Mouse (Mus musculus): ENCODE measurements around the gene Ttc33. TPM values are rescaled to one million over a fixed set of nuclear protein-coding genes. Genes with fewer than 3 reads are reported as not detected.
A peak's percentile ranks its signal among the peaks of the same experiment; 100 is the strongest.

Gene Ttc33
- 49.6 and 50.2 TPM in 2 replicates for total RNA-seq (2017)

DNA sequence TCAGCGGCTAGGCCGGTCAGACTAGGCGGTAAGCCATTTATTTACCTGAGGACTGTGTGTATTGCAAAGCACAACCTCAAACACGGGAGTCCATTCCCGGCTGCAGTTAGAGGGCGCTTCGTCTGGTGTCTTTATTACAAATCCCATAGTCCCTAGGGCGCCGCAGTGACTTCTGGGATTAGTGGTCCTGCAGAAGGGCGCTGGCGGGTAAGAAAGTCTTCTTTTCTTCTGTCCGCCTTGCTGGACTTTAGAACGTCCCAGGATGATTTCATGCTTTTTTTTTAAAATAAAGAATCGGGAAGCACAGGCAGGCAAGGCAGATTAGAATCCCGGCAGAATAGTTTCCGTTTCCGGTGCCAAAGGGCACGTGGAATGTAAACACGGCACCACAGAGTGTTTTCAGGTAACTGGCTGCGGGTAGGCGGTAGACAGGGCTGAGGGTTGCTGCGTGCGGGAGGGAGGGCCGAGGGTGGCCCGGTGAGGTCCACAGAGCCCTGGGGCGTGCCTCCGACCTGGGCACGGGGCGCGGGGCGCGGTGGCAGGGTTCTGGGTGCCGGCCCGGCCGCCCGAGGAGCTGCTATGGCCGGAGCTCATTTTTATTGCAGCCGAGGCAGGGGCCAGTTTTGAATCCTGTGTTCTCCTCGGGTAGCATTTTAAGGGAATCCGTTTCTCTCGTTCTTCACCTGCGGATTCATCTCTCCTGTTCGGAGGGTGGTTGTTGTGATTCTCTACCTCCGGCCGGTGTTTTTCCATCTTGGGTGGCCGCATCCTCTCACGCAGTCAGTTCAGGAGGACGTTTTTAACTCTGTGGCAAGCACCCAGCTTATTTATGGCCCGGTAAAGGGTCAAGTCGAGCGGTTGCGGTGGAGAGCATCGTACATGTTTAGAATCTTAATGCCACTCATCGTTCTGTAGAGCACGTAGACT is at the start of gene Ttc33:
Ttc33 (plus strand) TSS at position 160 of the 927 bp plus-strand sequence.
- ATAC-seq (replicated peaks; ENCODE audit: low read depth, poor library complexity, severe bottlenecking), result peak; percentile 62

DNA sequence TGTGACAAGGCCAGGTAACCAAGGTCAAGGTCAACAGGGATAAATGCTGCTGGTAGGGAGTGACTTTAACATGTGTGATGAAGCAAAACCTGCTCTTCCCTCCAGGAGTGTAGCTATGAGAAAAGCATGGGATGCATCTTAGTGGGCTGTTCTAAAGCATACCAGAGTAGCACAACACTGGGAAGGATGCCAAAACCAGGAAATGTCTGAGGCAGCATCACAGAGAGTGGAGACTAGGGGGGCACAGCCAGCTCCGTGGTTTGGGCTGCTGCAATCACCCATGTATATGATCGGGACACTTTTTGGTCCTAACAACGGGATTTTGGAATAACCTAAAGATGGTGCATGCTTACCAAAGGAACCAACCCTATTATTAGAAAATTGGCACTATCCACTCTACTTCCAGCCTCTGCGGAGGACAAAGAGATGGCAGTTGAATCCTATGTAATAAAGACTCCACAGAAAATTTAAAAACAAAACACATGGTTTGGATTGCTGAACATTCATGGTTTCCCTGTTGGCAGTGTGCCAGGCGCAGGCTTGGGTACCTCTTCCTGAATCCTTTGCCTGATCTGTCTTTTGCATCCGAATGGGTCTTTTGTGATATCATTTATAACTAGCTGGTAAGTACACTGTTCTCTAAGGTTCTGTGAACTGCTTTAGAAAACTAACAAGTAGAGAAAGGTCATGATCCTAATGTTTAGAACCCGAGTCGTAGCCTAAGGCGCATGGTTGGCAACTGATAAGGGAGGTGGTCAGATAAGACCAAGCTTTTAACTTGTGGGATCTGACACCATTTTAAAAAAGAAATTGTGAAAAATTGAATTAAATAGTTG is 47.1 kb upstream of the Ttc33 start:
- ATAC-seq (replicated peaks; ENCODE audit: low read depth, poor library complexity, severe bottlenecking), result peak; percentile 22; the same call in 1 of the 2 replicates

DNA sequence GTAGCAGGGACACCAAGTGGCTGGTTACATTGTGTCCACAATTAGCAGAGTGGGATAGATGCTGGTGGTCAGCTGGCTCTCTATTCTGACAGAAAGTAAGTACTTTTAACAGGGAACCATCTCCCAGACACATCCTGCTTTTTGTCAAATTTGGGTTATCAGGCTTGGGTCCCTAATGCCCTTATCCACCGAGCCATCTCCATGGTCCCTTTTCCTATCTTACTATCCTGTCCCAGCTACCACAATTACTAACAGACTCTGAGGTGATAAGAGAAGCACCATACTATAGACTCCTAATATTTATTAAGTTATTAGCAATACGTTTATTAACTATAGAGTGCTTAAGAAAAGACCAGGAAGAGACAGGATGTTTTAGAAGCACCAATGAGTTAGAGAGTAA is 46.0 kb upstream of the Ttc33 start:
- no peak for ATAC-seq (replicated peaks; ENCODE audit: low read depth, poor library complexity, severe bottlenecking)

DNA sequence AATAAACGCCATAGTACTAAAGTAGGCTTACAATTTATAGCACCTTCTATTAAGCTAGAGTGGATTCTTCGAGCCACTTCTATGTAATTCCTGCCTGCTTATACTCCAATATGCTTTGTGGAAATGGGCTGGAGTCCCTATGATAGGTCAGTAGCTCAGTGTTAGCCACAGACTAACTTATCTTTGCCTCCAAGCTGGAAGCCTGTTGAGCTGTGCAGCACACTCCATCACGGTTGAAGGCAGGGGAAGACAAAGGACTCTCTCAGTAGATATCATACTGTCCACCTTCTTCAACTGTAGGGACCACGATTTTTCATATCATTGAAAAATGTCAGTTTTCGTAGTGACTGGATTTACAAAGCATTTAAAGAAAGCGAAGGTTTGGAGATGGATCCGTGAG is 45.5 kb upstream of the Ttc33 start:
- peak; percentile 48 for ATAC-seq (replicated peaks; ENCODE audit: low read depth, poor library complexity, severe bottlenecking)

DNA sequence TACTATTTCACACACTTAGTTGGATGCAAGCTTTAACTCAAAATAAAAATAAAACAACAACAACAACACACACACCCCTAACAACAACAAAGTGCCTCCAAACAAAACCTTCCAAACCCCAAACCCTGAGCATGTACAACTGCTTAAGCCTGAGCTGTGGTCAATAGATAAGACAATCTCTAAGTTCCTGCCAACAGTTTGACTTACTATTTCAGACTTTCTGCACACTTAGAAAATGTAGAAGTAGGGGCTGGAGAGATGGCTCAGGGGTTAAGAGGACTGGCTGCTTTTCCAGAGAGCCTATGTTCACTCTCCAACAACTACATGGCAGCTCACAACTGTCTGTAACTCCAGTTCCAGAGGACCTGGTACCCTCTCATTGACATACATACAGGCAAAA is 45.0 kb upstream of the Ttc33 start:
- peak; percentile 42 for ATAC-seq (replicated peaks; ENCODE audit: low read depth, poor library complexity, severe bottlenecking)

DNA sequence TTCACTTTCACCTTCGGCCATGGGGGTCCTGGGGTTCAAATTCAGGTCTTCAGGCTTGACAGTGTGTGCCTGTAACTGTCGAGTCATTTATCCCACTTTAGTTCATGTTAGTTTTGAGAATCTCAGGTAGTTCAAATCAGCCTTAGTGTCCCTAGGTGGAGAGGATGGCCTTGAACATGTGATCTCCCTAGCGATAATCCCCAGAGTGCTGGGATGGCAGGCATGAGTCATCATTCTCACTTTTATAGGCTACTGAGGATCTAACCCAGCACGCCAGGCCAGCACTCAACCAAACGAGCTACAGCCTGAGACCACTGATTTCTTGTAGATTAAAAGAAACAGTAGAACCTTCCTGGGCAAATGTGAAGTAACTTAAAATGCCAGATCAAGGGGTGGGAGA is 43.3 kb upstream of the Ttc33 start:
- no peak for ATAC-seq (replicated peaks; ENCODE audit: low read depth, poor library complexity, severe bottlenecking)

DNA sequence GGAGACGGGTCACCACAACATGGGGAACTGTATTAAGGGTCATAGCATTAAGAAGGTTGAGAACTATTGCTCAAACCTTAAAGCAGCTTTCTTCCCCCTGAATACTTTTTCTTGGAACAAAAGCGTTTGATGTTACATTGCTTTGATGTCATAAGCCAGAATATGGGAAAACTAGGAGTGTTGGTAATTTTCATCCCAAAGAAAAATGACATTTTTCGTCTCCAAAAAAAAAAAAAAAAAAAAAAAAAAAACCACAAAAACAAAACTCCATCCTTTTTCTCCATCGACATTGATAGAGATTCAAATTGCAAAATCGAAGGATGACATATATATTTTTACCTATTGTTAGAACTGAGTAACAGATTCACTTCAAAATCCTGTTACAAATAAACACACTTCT is 42.6 kb upstream of the Ttc33 start:
- no peak for ATAC-seq (replicated peaks; ENCODE audit: low read depth, poor library complexity, severe bottlenecking)

DNA sequence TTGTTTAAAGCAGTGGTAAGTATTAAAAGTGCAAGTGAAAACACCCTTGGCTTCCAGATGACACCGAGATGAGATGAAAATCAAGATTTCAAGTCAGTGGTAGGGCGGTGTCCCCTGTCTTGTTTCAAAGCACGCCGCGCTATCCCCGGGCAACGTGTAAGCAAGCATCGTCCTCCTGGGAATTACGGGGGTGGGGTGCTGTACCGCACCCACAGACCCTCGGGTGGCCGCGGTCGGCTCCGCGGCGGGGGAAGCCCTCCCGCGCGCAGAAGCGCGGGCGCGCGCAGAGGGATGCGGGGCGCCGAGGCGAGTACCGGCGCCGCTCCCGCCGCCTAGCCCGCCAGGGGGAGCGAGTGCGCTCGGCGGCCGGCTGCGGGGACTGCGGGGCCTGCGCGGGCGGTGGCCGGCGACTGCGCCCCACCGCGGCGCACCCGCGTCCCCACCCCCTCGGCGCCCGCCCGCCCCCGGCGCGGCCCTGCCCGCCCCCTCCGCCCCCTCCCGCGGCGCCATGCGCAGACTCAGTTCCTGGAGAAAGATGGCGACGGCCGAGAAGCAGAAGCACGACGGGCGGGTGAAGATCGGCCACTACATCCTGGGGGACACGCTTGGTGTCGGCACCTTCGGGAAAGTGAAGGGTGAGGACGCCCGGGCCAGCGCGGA is 41.8 kb upstream of the Ttc33 start, which contains the start of gene Prkaa1:
Prkaa1 (plus strand) TSS at position 501 of the 660 bp plus-strand sequence.
- peak; percentile 20 for ATAC-seq (replicated peaks; ENCODE audit: low read depth, poor library complexity, severe bottlenecking)

DNA sequence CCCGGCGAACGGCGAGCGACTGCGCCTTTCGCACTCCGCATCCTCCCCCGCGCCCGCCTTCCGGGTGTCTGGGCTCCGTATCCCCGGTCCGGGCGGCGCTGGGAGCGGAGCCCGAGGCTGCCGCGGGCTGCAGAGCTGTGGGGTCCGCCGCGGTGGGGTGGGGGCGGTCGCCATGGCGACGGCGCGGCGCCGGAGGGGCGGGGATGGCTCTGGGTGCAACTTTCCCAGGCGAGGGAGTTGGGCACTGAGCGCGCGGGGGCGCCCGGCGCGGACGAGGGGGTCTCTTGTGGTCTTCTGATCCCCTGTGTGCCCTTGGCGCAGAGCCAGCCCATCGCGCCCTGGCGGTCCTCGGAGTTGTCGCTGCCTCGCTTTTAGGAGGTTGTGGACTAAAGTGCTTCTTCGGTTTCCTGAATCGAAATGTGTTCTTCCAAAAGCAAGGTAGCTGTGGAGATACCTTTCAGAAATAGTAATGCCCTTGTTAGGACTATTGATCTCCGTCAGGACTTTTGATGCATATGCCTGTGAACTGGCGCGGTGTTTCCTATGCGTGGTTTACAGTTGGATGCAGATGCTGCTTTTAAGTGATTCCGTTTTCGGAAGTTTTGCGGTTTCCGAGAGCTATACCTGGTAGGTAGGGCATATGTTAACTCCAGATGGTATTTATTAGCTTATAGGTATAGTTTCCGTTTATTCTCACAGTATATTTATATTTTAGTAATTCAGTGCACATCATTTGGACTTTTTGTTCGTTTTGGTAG is 41.1 kb upstream of the Ttc33 start:
- peak; percentile 7; the same call in 1 of the 2 replicates for ATAC-seq (replicated peaks; ENCODE audit: low read depth, poor library complexity, severe bottlenecking)

DNA sequence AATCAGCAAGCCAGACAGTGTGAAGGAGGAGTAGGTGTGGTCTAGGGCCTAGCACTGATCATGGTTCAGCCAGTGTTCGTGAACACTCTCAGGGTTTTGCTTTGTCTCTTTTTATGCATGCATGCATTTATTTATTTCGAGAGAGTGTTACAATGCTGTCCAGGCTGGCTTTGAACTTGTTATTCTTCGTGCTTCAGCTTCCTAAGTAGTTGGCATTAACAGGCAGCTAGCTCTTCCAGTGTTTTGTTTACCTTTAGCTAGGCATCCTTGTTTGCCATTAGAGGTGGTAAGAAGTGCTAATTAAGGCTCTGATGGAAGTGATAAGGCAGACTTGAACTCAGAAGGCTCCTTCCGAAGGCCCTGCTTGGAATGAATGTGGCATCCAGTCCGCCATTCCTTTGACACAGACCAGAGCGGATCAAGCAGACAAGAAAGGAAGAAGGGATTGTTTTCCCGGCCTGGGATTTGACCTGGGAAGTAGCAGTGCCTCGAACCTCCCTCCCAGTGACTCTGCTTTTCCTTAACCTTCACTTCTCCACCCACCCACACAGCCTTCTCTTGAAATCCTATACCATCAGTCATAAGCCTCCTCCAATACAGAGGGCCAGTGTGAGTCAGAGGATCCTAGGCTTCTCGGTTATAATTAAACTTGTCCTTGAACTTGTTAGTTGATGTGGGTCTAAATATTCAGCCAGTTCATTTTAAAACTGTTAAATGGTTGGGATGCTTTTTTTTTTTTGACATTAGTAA is 40.0 kb upstream of the Ttc33 start:
- no peak for ATAC-seq (replicated peaks; ENCODE audit: low read depth, poor library complexity, severe bottlenecking)

DNA sequence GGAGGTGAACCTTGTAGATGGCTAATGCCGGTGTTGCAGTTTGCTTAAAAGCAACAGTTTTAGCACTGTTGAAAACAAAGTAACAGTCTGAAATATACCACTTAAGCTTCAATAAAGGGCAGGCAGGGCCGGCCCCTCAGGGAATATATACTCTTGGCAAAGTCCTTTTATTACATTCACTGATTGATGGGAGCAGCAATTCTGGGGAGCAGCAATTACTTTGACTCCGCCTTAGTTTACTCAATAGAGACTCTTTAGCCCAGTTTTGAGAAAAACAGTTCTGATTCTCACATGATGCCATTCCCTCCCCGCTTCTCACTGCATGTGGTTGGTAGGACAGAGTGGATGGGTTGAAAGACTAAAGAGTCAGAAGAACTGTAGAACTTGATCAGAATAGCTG is 36.1 kb upstream of the Ttc33 start:
- no peak for ATAC-seq (replicated peaks; ENCODE audit: low read depth, poor library complexity, severe bottlenecking)

DNA sequence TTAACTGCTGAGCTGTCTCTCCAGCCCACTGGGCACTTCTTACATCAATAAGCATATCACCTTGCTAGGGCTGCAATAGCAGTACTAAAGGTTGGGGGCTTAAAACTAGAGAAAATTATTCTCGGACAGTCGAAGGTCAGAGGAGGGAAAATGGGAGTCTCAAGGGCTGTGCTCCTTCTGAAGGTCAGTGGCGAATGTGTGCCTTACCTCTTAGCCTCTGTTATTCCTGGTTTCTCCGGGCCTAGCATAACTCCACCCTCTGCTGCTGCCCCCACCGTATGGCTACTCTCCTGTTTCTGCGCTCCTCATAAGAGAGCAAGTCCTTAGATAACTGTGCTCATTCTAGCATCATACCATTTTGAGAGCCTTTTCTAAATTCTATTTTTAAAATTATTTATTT is 33.2 kb upstream of the Ttc33 start:
- ATAC-seq (replicated peaks; ENCODE audit: low read depth, poor library complexity, severe bottlenecking), result no peak

DNA sequence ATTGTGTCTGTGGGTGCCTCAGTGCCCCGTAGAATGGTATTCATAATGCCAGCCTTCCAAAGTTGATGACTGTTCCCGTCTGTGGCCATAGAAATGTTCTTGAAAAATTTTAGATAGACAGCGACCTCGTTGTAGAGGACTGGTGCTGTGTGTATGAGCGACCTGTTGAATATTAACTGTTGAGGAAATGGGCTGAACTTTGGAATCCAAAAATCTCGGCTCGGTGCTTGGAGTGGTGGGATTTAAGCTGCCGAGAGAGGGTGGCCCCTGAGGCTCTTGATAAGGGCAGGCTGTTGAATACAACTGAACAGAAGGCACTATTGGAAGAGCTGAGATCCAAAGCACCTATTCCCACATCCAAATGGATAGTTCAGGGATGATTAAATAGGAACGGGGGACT is 30.7 kb upstream of the Ttc33 start:
- no peak for ATAC-seq (replicated peaks; ENCODE audit: low read depth, poor library complexity, severe bottlenecking)

DNA sequence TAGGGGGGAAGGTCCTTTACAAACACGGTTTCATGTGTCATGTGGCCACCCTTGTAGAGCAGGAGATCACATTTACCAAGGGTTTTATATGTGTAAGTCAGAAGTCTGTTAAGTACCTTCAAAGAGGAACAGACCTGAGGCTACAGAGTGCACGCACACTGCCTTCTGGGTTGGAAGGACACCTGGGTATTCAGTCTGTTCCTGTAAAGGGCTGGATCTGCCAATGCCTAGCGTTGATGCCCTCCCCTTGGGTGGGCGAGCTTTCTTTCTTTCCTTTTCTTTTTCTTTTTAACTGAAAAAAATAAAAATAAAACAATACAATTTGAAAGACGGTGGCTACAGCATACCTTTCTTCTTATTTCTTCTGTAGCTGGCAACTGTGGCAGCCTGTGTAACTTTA is 30.2 kb upstream of the Ttc33 start:
- no peak for ATAC-seq (replicated peaks; ENCODE audit: low read depth, poor library complexity, severe bottlenecking)

DNA sequence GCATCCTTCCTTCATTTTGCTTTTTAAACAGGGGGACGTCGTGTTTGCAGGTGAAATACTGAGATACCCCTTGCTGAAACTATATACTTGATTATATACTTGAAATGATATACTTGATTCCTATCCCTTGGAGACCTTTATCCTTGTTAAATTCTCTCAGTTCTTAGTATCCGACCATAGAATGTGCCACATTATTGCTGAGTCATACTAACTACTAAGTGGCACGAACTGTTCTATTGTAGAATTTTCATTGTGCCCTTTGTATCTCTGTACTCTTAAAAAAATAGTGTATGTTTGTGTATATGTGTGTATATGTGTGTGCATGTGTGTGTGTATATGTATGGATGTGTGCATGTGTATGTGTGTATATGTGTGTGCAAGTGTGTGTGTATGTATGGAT is 29.0 kb upstream of the Ttc33 start:
- 0 out of 2 replicates have a peak, but pooled peaks have one; percentile 45 for ATAC-seq (replicated peaks; ENCODE audit: low read depth, poor library complexity, severe bottlenecking)

DNA sequence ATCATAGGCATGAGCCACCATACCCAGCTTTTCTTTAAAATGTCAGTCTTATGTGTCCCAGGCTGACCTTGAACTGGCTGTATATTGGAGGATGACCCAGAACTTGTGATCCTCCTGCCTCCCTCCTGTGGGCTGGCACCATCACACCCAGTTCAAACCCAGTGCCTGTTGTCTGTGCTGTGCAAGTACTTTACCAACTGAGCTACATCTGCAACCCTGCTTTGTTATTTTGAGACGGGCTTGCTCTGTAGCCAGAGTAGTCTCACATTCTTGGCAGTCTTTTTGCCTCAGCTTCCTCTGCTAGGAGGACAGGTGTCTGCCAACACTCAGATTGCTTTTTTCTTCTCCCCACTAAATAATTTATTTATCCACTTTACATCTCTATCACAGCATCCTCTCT is 27.9 kb upstream of the Ttc33 start:
- ATAC-seq (replicated peaks; ENCODE audit: low read depth, poor library complexity, severe bottlenecking), result no peak

DNA sequence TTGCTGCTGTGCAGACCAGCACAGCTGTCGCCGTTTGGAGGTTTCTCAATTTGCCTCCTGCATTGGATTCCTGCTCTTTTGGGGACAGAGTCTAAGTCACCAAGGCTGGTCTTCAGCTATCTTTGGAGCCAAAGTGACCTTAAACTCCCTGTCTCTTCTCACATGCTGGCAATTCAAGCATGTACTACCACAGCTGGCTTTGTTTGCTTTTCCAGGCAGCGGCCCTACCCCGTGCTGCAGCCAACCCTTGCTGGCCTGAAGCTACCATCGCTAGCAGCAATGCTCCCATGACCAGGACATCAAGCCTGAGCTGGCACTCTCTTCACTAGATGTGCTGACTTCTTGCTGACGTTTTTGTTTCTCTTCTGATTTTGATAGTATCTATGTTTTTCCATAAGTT is 26.5 kb upstream of the Ttc33 start:
- no peak for ATAC-seq (replicated peaks; ENCODE audit: low read depth, poor library complexity, severe bottlenecking)

DNA sequence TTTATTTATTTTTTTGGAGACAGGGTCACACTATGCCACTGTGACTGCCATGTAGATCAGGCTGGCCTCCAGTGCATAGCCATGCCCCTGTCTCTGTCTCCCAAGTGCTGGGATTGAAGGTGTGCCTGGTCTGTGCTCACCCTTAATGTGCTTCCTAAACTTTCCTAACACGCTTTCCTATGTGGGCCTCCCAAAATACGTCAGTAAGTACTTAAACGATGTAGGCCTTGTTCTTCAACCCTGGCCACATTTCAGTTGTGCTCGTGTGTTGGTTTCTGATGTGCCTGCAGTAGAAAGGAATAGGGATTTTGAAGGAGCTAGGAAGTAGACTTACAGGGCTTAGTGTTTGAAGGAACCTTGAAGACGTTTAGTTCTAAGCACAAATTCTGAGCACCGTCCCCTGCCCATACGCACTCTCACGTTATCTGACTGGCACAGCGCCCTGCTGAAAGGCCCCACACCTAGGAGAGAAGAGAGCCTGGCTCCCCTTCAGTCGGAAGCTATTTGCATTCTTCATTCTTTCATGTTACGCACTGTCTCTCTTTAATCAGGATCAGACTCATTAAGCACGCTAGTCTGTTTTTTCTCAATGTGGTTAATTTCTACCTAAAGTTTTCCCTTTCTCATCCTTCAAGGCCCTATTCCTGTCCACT is 20.1 kb upstream of the Ttc33 start:
- ATAC-seq (replicated peaks; ENCODE audit: low read depth, poor library complexity, severe bottlenecking), result no peak

All from common myeloid progenitor, adult 5-6 weeks (primary cell).